Mouse (Mus musculus) lung, adult 2 months (tissue): ENCODE results near the gene Slmap.

Source experiments
- CTCF ChIP-seq: fragments of 200-500 bp; IDR thresholded peaks from 2 replicates; pipeline ENCODE4 v1.5.1; 2011; ENCODE audit warnings: mild to moderate bottlenecking, low read length, control low read depth; ENCODE audit not compliant: insufficient read depth
- POLR2A ChIP-seq: fragments of 200-500 bp; IDR thresholded peaks from 2 replicates; pipeline ENCODE4 v1.6.1; 2011; ENCODE audit warnings: low read depth, mild to moderate bottlenecking, control low read depth, low read length, borderline replicate concordance; ENCODE audit errors: extremely low read depth

- TF ChIP-seq CTCF, result no peak
- no peak for TF ChIP-seq POLR2A
Measured at GRCm38 (mm10) chr14:26406746-26407145, 128.0 kb downstream of the Slmap start.
